Mouse (Mus musculus): ENCODE data around the gene Rassf5. TPM values are rescaled to one million over a fixed set of nuclear protein-coding genes. Genes with fewer than 3 reads are reported as not detected.

Gene Rassf5
- polyA plus RNA-seq, 1 experiment = 20.9 TPM

- WGBS = 35% methylated on average over 5 of the region's 5 CpGs
- H3K27ac ChIP-seq (ENCODE audit: insufficient read depth, low read length) = no peak overlapping the region
- no peaks in the 10 kb centered on the region for H3K27me3 ChIP-seq (ENCODE audit: control insufficient read depth, insufficient read depth, low read length)
- no peak for TF ChIP-seq POLR2A (IDR thresholded peaks at IDR 0.05; ENCODE audit: borderline replicate concordance, insufficient read depth, low read length)
- TF ChIP-seq CTCF (IDR thresholded peaks at IDR 0.05; ENCODE audit: borderline replicate concordance, insufficient read depth, low read depth, low read length) = no peak
- no peaks in the 10 kb centered on the region for H3K4me1 ChIP-seq (ENCODE audit: control insufficient read depth, insufficient read depth, low read length)
- no peak overlapping the region for H3K4me3 ChIP-seq (replicated peaks; ENCODE audit: insufficient read depth, low read depth, low read length)
- no peak for DNase-seq
Observed at GRCm38 (mm10) chr1:131137111-131137510, 107.9 kb downstream of the Rassf5 start.

GRCm38 (mm10) chr1:131135960-131136629 is 109.0 kb downstream of the Rassf5 start:
- WGBS = 88% methylated on average over 10 of the region's 10 CpGs
- Histone ChIP-seq H3K27me3 (ENCODE audit: control insufficient read depth, insufficient read depth, low read length) (no peaks in the 10 kb centered on the region), H3K4me3 (replicated peaks; ENCODE audit: insufficient read depth, low read depth, low read length) (no peak overlapping the region), H3K27ac (ENCODE audit: insufficient read depth, low read length) (no peak overlapping the region), H3K4me1 (ENCODE audit: control insufficient read depth, insufficient read depth, low read length) (no peaks in the 10 kb centered on the region)
- no peak for DNase-seq
- no peak for TF ChIP-seq POLR2A (IDR thresholded peaks at IDR 0.05; ENCODE audit: borderline replicate concordance, insufficient read depth, low read length)
- TF ChIP-seq CTCF (IDR thresholded peaks at IDR 0.05; ENCODE audit: borderline replicate concordance, insufficient read depth, low read depth, low read length) = no peak

- no peak for TF ChIP-seq CTCF (IDR thresholded peaks at IDR 0.05; ENCODE audit: borderline replicate concordance, insufficient read depth, low read depth, low read length)
- no peak for TF ChIP-seq POLR2A (IDR thresholded peaks at IDR 0.05; ENCODE audit: borderline replicate concordance, insufficient read depth, low read length)
- WGBS = 48% methylated on average over 8 of the region's 8 CpGs
- no peaks in the 10 kb centered on the region for H3K27me3 ChIP-seq (ENCODE audit: control insufficient read depth, insufficient read depth, low read length)
- H3K4me1 ChIP-seq (ENCODE audit: control insufficient read depth, insufficient read depth, low read length) = no peaks in the 10 kb centered on the region
- no peak overlapping the region for H3K27ac ChIP-seq (ENCODE audit: insufficient read depth, low read length)
- peak in 1 of 2 experiments; percentile 25 for DNase-seq
- H3K4me3 ChIP-seq (replicated peaks; ENCODE audit: insufficient read depth, low read depth, low read length) = no peak overlapping the region
Observed at GRCm38 (mm10) chr1:131134942-131135522, 110.0 kb downstream of the Rassf5 start.

- TF ChIP-seq POLR2A (IDR thresholded peaks at IDR 0.05; ENCODE audit: borderline replicate concordance, insufficient read depth, low read length) (no peak), CTCF (IDR thresholded peaks at IDR 0.05; ENCODE audit: borderline replicate concordance, insufficient read depth, low read depth, low read length) (no peak)
- H3K4me3 ChIP-seq (replicated peaks; ENCODE audit: insufficient read depth, low read depth, low read length) = no peak overlapping the region
- no peaks in the 10 kb centered on the region for H3K27me3 ChIP-seq (ENCODE audit: control insufficient read depth, insufficient read depth, low read length)
- no peaks in the 10 kb centered on the region for H3K4me1 ChIP-seq (ENCODE audit: control insufficient read depth, insufficient read depth, low read length)
- no peak overlapping the region for H3K27ac ChIP-seq (ENCODE audit: insufficient read depth, low read length)
- no peak for DNase-seq
- 45% methylated on average over 6 of the region's 6 CpGs for WGBS
Observed at GRCm38 (mm10) chr1:131134231-131134630, 110.8 kb downstream of the Rassf5 start.

Other genes starting within 250 kb of the Rassf5 start
- gene Il10, start 225.4 kb downstream of the Rassf5 start, polyA plus RNA-seq (2012; rRNA removed) = not detected in 2 replicates
- gene Mapkapk2, start 147.4 kb downstream of the Rassf5 start, polyA plus RNA-seq (2012; rRNA removed) = 34.0 and 35.8 TPM in 2 replicates
- 2.9 and 4.1 TPM in 2 replicates for gene Dyrk3, start 106.9 kb downstream of the Rassf5 start, polyA plus RNA-seq (2012; rRNA removed)
- gene Eif2d, start 92.1 kb downstream of the Rassf5 start, polyA plus RNA-seq (2012; rRNA removed) = 53.8 and 54.5 TPM in 2 replicates
- gene Ikbke, start 34.3 kb upstream of the Rassf5 start, polyA plus RNA-seq (2012; rRNA removed) = 1.5 and 1.8 TPM in 2 replicates

All from cerebellum, adult 2 months (tissue).